Mouse (Mus musculus): ENCODE data around the gene B230104I21Rik.

GRCm38 (mm10) chr4:154355408-154355807 lies 19.5 kb downstream of the B230104I21Rik start:
- TF ChIP-seq GATA1 (IDR thresholded peaks at IDR 0.05; ENCODE audit: borderline replicate concordance, low read length) (no peak), FLI1 (IDR thresholded peaks at IDR 0.05; ENCODE audit: low read length) (no peak)

All from megakaryocyte, embryonic 14.5 days (primary cell).